Mouse (Mus musculus) heart, adult 2 months (tissue): Measurements from ENCODE around the gene Gm20388.

Source experiments
- CTCF ChIP-seq: fragments of 200-600 bp; IDR thresholded peaks from 2 replicates; pipeline ENCODE4 v1.8.1; 2022; ENCODE audit warnings: antibody characterized with exemption, mild to moderate bottlenecking, moderate library complexity
- POLR2A ChIP-seq: fragments of 200-500 bp; IDR thresholded peaks from 2 replicates; pipeline ENCODE4 v1.6.1; 2011; ENCODE audit warnings: mild to moderate bottlenecking, low read depth, low read length, control low read depth; ENCODE audit not compliant: insufficient read depth

DNA sequence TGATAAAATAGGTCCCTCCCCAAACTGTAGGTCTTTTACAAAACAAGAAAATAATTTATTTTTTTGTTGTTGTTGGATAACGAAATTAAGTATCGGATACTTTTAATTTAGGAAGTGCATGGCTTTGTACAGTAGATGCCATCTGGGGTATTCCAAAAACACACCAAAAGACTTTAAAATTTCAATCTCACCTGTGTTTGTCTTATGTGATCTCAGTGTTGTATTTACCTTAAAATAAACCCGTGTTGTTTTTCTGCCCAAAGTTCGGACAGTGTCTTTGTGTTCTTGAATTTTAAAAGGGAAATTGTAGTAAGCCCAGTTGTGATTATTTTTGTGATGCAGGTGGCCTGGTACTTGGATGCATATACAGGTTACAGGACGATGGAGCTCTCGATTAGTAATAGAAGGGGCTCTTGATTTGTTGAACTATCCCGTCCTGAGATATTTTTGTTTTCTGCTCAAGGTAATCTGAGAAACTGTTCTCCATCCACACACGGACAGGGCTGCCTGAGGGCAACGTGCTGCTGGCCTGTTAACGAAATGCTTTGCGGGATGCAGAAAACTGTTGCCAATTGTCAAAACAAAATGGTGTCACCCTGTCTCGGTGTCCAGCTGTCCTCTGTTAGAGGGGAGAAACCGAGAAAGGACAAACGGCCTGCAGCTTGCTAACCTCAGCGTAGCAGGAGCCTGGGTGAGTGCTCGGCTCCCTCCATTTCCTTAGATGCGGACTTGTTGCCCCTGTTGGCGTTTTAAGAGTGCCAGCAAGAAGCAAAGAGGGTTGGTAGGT lies 1208.2 kb downstream of the Gm20388 start:
- TF ChIP-seq CTCF = no peak
- TF ChIP-seq POLR2A = no peak
